Mouse (Mus musculus): ENCODE data around the gene Epb41l1. TPM values are rescaled to one million over a fixed set of nuclear protein-coding genes. Genes with fewer than 3 reads are reported as not detected.

Gene Epb41l1
- polyA plus RNA-seq, 1 experiment from 2014 or later = 4.4 TPM

DNA sequence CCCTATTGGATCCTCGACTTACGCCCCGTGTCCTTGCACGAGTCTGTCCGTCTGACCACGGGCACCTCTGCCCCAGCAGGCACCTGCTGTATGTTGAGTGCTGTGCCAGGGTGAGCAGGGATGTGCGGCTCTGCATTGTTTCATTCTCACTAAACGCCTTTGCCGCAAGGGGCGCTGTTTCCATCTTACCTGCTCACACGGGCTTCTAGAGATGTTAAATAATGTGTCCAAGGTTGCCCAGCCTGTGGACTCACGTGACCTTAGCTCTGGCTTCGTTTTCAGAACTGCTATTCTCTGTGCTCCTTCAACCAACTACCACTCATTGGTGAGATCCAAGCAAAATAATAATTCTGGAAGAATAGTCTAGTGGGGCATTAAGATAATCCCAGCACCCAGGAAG is 61.6 kb downstream of the Epb41l1 start:
- no peaks in the 10 kb centered on the region; the same call in 1 of the 2 replicates for H3K36me3 ChIP-seq (replicated peaks)
- no peaks in the 10 kb centered on the region for H3K27me3 ChIP-seq
- 33% methylated on average over 13 of the region's 13 CpGs for WGBS
- H3K4me2 ChIP-seq = no peak overlapping the region
- no peak overlapping the region for H3K27ac ChIP-seq
- H3K4me3 ChIP-seq (replicated peaks) = no peak overlapping the region
- peaks cover 6% of the 10 kb centered on the region for H3K4me1 ChIP-seq
- no peak overlapping the region for H3K9ac ChIP-seq
- no peak for ATAC-seq (ENCODE audit: low FRiP score)
- 0 out of 2 replicates have a peak, but pooled peaks cover 6% of the 10 kb centered on the region for H3K9me3 ChIP-seq

- Histone ChIP-seq H3K36me3 (replicated peaks) (no peaks in the 10 kb centered on the region; the same call in 1 of the 2 replicates), H3K27ac (no peak overlapping the region), H3K4me2 (no peak overlapping the region), H3K4me1 (peaks cover 6% of the 10 kb centered on the region), H3K27me3 (no peaks in the 10 kb centered on the region), H3K9ac (no peak overlapping the region), H3K4me3 (replicated peaks) (no peak overlapping the region), H3K9me3 (0 out of 2 replicates have a peak, but pooled peaks cover 6% of the 10 kb centered on the region)
- no peak for ATAC-seq (ENCODE audit: low FRiP score)
- 88% methylated on average over 3 of the region's 3 CpGs for WGBS
Measured at GRCm38 (mm10) chr2:156482764-156483163, 62.1 kb downstream of the Epb41l1 start.

DNA sequence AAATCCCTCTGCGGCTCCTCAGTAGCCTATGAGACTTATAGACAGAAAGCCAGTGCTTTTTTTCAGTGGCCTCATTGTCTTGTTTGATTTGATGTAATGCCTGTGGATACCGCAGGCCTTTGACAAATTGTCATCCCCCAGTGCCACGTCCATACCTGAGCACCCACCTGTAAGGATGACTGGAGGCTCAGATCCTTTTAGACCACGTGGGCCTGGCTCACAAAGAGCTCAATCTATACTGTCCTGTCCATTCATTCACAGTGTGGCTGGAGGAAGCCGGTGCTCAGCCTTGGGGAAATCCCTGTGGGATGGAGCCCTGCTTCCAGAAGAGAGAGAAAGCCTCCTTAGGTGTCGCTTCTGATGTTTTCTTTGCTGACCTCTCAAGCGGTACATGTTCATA is 62.5 kb downstream of the Epb41l1 start:
- Histone ChIP-seq H3K4me2 (no peak overlapping the region), H3K9me3 (0 out of 2 replicates have a peak, but pooled peaks cover 6% of the 10 kb centered on the region), H3K36me3 (replicated peaks) (no peaks in the 10 kb centered on the region; the same call in 1 of the 2 replicates), H3K4me1 (peaks cover 10% of the 10 kb centered on the region), H3K9ac (no peak overlapping the region), H3K27me3 (no peaks in the 10 kb centered on the region), H3K4me3 (replicated peaks) (no peak overlapping the region), H3K27ac (no peak overlapping the region)
- WGBS = 88% methylated on average over 7 of the region's 7 CpGs
- no peak for ATAC-seq (ENCODE audit: low FRiP score)

DNA sequence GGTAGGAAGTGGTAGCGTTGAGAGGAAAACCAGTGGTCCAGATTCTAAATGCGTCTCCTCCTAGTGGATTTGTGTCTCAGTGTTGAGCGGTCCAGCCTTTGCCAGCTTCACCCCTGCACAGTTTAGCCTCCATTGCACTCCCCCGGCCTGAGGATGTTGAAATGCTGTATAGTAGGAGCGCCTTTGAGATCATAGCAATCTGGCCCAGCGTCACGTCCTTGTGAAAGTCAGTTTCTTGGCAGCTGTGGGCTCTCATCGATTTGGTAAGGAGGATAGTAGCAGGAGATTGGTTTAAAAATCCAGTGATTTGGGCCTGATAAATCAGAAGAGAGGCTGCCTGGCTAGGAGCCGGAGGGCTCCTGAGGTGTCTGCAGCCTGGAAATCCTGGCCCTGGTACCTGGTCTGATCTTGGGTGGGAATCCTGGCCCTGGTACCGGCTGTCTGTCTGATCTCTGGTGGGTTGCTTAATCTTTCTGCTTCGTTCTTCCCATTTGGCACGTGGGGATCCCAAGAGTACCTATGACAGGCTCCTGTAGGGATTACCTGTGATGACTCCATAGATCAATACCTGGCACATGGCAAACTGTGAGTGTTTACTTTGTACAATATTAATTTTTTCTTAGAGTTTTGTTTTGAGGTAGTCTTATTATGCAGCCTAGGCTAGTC is 65.5 kb downstream of the Epb41l1 start:
- H3K4me3 ChIP-seq (replicated peaks) = no peak overlapping the region
- no peak overlapping the region for H3K27ac ChIP-seq
- 0 out of 2 replicates have a peak, but pooled peaks cover 6% of the 10 kb centered on the region for H3K9me3 ChIP-seq
- peaks cover 12% of the 10 kb centered on the region; the same call in 1 of the 2 replicates for H3K4me1 ChIP-seq
- no peak for ATAC-seq (ENCODE audit: low FRiP score)
- H3K36me3 ChIP-seq (replicated peaks) = no peaks in the 10 kb centered on the region; the same call in 1 of the 2 replicates
- 91% methylated on average over 12 of the region's 12 CpGs for WGBS
- H3K9ac ChIP-seq = 0 out of 2 replicates have a peak overlapping the region, but pooled peaks have one; percentile 7
- no peaks in the 10 kb centered on the region for H3K27me3 ChIP-seq
- no peak overlapping the region for H3K4me2 ChIP-seq

DNA sequence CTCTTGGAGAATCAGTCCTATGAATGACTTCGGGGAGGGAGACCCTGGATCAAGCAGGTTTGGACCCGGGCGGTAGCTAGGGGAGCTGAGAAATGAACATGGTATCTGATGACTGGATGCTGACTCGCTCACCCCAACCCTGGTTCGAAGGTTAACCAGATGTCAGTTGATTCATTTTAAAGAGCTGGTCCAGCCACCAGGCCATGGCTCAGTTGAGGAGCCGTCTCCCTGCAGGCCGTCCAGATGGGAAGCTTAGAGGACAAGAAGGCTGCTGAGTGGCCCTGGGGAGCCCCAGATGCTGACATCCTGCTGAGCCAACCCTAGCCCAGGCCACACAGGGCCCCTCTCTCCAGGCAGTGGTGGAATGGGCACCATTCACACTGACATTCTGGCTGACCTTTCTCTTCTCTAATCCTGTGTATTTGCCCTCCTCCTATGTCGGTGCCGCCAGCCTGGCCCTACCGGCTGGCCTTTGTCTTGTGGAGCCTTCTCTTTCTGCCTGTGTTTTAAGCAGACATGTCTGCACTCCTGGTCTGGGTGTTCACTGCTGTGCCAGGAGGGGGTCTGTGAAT is 67.0 kb downstream of the Epb41l1 start:
- H3K9ac ChIP-seq = no peak overlapping the region; the same call in 1 of the 2 replicates
- WGBS = 71% methylated on average over 10 of the region's 10 CpGs
- H3K4me2 ChIP-seq = no peak overlapping the region
- H3K9me3 ChIP-seq = 0 out of 2 replicates have a peak, but pooled peaks cover 6% of the 10 kb centered on the region
- no peak overlapping the region for H3K4me3 ChIP-seq (replicated peaks)
- no peaks in the 10 kb centered on the region; the same call in 1 of the 2 replicates for H3K36me3 ChIP-seq (replicated peaks)
- ATAC-seq (ENCODE audit: low FRiP score) = no peak
- no peak overlapping the region for H3K27ac ChIP-seq
- no peaks in the 10 kb centered on the region for H3K27me3 ChIP-seq
- H3K4me1 ChIP-seq = peaks cover 20% of the 10 kb centered on the region

- Histone ChIP-seq H3K4me3 (replicated peaks) (no peak overlapping the region), H3K27ac (no peak overlapping the region), H3K4me1 (peaks cover 26% of the 10 kb centered on the region), H3K9me3 (0 out of 2 replicates have a peak, but pooled peaks cover 6% of the 10 kb centered on the region), H3K36me3 (replicated peaks) (no peaks in the 10 kb centered on the region; the same call in 1 of the 2 replicates), H3K27me3 (no peaks in the 10 kb centered on the region), H3K4me2 (no peak overlapping the region), H3K9ac (no peak overlapping the region)
- no peak for ATAC-seq (ENCODE audit: low FRiP score)
- WGBS = 72% methylated on average over 8 of the region's 8 CpGs
Measured at GRCm38 (mm10) chr2:156488166-156488814, 67.6 kb downstream of the Epb41l1 start.

- peaks cover 34% of the 10 kb centered on the region for H3K4me1 ChIP-seq
Measured at GRCm38 (mm10) chr2:156490176-156490575, 69.5 kb downstream of the Epb41l1 start.

DNA sequence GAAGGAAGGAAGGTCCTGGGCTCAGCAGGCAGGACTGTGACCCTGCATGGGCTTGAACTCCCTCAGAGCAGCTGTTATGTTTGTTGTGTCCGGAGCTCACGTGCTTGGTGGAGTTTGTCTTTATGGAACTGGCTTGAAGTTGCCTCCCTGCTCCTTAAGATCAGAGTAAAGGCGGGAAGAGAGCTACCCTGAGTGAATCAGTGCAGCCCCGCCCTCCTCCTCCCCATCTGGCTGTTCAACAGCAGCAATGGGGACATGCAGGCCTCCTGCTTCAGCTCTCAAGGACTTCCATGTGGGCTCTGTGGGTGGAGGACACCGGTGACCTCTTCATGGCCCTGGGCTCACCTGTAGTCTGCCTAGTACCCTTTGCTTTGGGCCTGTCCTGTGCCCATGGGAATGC is 71.1 kb downstream of the Epb41l1 start:
- Histone ChIP-seq H3K4me2 (no peak overlapping the region), H3K9ac (no peak overlapping the region), H3K9me3 (no peaks in the 10 kb centered on the region), H3K4me3 (replicated peaks) (no peak overlapping the region), H3K36me3 (replicated peaks) (peaks cover 19% of the 10 kb centered on the region; the same call in 1 of the 2 replicates), H3K4me1 (peaks cover 34% of the 10 kb centered on the region), H3K27ac (no peak overlapping the region), H3K27me3 (no peaks in the 10 kb centered on the region)
- 79% methylated on average over 5 of the region's 5 CpGs for WGBS
- no peak for ATAC-seq (ENCODE audit: low FRiP score)

More at GRCm38 (mm10) chr2:156490176-156490575, 69.5 kb downstream of the Epb41l1 start:
- Histone ChIP-seq H3K9ac (no peak overlapping the region), H3K36me3 (replicated peaks) (peaks cover 4% of the 10 kb centered on the region; the same call in 1 of the 2 replicates), H3K4me2 (no peak overlapping the region), H3K4me3 (replicated peaks) (no peak overlapping the region), H3K27me3 (no peaks in the 10 kb centered on the region), H3K9me3 (no peaks in the 10 kb centered on the region), H3K27ac (no peak overlapping the region; the same call in 1 of the 2 replicates)
- no peak for ATAC-seq (ENCODE audit: low FRiP score)
- WGBS = 81% methylated on average over 11 of the region's 11 CpGs

GRCm38 (mm10) chr2:156493766-156494165 is 73.1 kb downstream of the Epb41l1 start:
- 37% methylated on average over 9 of the region's 9 CpGs for WGBS
- no peaks in the 10 kb centered on the region for H3K9me3 ChIP-seq
- no peak overlapping the region for H3K27ac ChIP-seq
- peaks cover 26% of the 10 kb centered on the region for H3K4me1 ChIP-seq
- peaks cover 19% of the 10 kb centered on the region; the same call in 1 of the 2 replicates for H3K36me3 ChIP-seq (replicated peaks)
- H3K4me3 ChIP-seq (replicated peaks) = no peak overlapping the region
- no peak overlapping the region for H3K9ac ChIP-seq
- ATAC-seq (ENCODE audit: low FRiP score) = no peak
- no peaks in the 10 kb centered on the region for H3K27me3 ChIP-seq
- no peak overlapping the region for H3K4me2 ChIP-seq

GRCm38 (mm10) chr2:156494465-156494864 is 73.8 kb downstream of the Epb41l1 start:
- H3K9me3 ChIP-seq = no peaks in the 10 kb centered on the region
- H3K27me3 ChIP-seq = no peaks in the 10 kb centered on the region
- no peak overlapping the region for H3K4me3 ChIP-seq (replicated peaks)
- ATAC-seq (ENCODE audit: low FRiP score) = no peak
- H3K27ac ChIP-seq = no peak overlapping the region
- 87% methylated on average over 9 of the region's 9 CpGs for WGBS
- peaks cover 26% of the 10 kb centered on the region for H3K4me1 ChIP-seq
- no peak overlapping the region for H3K4me2 ChIP-seq
- H3K9ac ChIP-seq = no peak overlapping the region
- H3K36me3 ChIP-seq (replicated peaks) = peaks cover 20% of the 10 kb centered on the region

GRCm38 (mm10) chr2:156494875-156495274 is 74.2 kb downstream of the Epb41l1 start:
- ATAC-seq (ENCODE audit: low FRiP score) = no peak
- Histone ChIP-seq H3K9me3 (no peaks in the 10 kb centered on the region), H3K36me3 (replicated peaks) (peaks cover 24% of the 10 kb centered on the region), H3K9ac (no peak overlapping the region), H3K4me2 (no peak overlapping the region), H3K4me3 (replicated peaks) (no peak overlapping the region), H3K27me3 (no peaks in the 10 kb centered on the region), H3K4me1 (peaks cover 24% of the 10 kb centered on the region), H3K27ac (no peak overlapping the region)
- WGBS = 94% methylated on average over 12 of the region's 12 CpGs

DNA sequence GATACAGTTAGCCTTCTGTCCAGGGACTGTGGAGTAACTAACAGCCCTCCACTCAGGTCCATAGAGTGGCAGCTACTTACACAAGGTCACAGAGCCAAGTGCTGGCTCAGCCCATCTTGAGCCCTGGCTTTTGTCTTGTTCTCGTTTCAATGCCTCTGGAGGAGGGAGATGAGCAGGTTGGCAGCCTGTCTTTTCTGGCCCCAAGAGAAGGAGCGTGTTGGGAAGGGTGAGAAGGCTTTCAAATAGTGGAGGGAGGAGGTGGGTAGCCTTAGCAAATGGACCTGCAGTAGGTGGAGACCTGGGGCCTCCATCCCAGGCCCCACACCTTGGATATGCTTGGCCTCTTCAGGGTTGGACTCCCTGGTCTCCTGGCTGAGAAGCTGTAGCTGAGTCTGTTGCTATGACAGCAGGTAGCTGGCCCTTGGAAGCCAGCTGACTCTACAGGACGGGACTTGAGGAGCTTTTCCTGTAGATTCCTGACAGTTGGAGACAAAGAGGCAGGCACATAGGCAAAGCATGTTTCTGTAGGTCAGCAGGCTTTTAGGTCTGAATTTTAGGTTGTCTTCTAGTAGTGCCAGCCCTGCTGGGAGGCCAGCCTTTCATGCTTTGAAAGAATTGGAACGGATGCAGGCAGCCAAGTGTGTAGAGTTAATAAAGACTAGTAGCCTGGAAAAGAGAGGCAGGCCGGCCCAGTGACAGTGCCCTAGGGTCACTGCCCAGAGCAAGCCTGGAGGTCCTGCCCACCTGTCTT is 76.3 kb downstream of the Epb41l1 start:
- H3K4me3 ChIP-seq (replicated peaks) = no peak overlapping the region

More for the DNA sequence above, 76.3 kb downstream of the Epb41l1 start:
- H3K27me3 ChIP-seq = no peaks in the 10 kb centered on the region
- H3K4me2 ChIP-seq = no peak overlapping the region
- H3K9me3 ChIP-seq = no peaks in the 10 kb centered on the region
- H3K36me3 ChIP-seq (replicated peaks) = peaks cover 31% of the 10 kb centered on the region
- no peak overlapping the region for H3K27ac ChIP-seq
- H3K9ac ChIP-seq = no peak overlapping the region
- 48% methylated on average over 5 of the region's 5 CpGs for WGBS
- ATAC-seq (ENCODE audit: low FRiP score) = no peak
- peaks cover 20% of the 10 kb centered on the region for H3K4me1 ChIP-seq
